Mouse (Mus musculus): ENCODE results near the gene Aldh1a2.
A peak's percentile ranks its signal among the peaks of the same experiment; 100 is the strongest.

DNA sequence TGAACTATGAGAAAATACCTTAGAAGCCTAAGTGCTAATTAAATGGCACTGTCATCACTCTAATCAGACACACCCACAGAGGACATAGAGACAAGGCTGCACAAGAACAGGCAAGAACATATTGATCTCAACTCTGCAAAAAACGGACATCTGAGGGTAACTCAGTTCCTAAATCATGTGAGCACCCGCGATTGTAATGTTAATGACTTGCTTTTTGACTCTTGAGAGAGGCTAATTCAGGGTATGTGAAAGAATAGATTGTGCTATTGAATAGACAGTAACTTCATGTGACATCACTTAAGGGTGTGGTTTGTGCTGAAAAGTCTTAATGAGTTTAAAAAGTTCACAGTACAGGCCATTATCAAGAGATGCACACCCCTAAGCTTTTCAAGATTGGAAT is 116.1 kb downstream of the Aldh1a2 start:
- TF ChIP-seq HCFC1 (IDR thresholded peaks at IDR 0.05; ENCODE audit: borderline replicate concordance, insufficient read depth, low read length) (no peak), ZNF384 (IDR thresholded peaks at IDR 0.05; ENCODE audit: low read depth, low read length) (no peak), CHD2 (IDR thresholded peaks at IDR 0.05; ENCODE audit: low read depth, low read length) (0 out of 2 replicates have a peak, but pooled peaks have one; percentile 43)
